Mouse (Mus musculus) midbrain, embryonic 14.5 days (tissue): Measurements from ENCODE around the gene Fam207a. TPM values are rescaled to one million over a fixed set of nuclear protein-coding genes. Genes with fewer than 3 reads are reported as not detected.

Source experiments
- ATAC-seq: fragments of 200-750 bp; cut with Nextera tagmentation; 2 replicates; pipeline ENCODE4 v1.8.0; 2017; ENCODE audit warnings: moderate number of reproducible peaks, moderate library complexity; ENCODE audit not compliant: low FRiP score, low TSS enrichment
- DNase-seq: peaks from one replicate; pipeline ENCODE4 v3.0.0-alpha.2; 2015
- H3K27ac ChIP-seq: fragments of 300-500 bp; sonication (generic); replicated peaks from 2 replicates; pipeline ENCODE4 v1.5.1; 2014; ENCODE audit warnings: mild to moderate bottlenecking, low read depth, low read length, moderate library complexity
- H3K27me3 ChIP-seq: fragments of 300-500 bp; sonication (generic); 2 replicates; pipeline ENCODE4 v1.6.1; 2014; ENCODE audit warnings: low read length, control low read depth, mixed read lengths; ENCODE audit not compliant: control insufficient read depth, insufficient read depth
- H3K36me3 ChIP-seq: fragments of 300-500 bp; sonication (generic); 2 replicates; pipeline ENCODE4 v1.6.1; 2014; ENCODE audit warnings: low read length, control low read depth; ENCODE audit not compliant: control insufficient read depth, insufficient read depth
- H3K4me1 ChIP-seq: fragments of 300-500 bp; sonication (generic); 2 replicates; pipeline ENCODE4 v1.6.1; 2014; ENCODE audit warnings: mild to moderate bottlenecking, antibody characterized with exemption, low read length, control low read depth; ENCODE audit not compliant: control insufficient read depth, insufficient read depth
- H3K4me2 ChIP-seq: fragments of 300-500 bp; sonication (generic); 2 replicates; pipeline ENCODE4 v1.6.1; 2014; ENCODE audit warnings: mild to moderate bottlenecking, low read length, moderate library complexity
- H3K4me3 ChIP-seq: fragments of 300-500 bp; sonication (generic); replicated peaks from 2 replicates; pipeline ENCODE4 v1.5.1; 2014; ENCODE audit warnings: low read depth, low read length
- H3K9ac ChIP-seq: fragments of 300-500 bp; sonication (generic); replicated peaks from 2 replicates; pipeline ENCODE4 v1.6.1; 2014; ENCODE audit warnings: mild to moderate bottlenecking, low read length, moderate library complexity
- H3K9me3 ChIP-seq: fragments of 300-500 bp; sonication (generic); 2 replicates; pipeline ENCODE4 v1.6.1; 2016; ENCODE audit warnings: low read length, control low read depth, mixed read lengths; ENCODE audit not compliant: control insufficient read depth
- WGBS: fragments of 180-500 bp; shearing (Covaris S2); extraction: QIAGEN DNeasy Blood & Tissue Kit; methylation state at CpG from one replicate; pipeline ENCODE4 v1.1.7; 2014; 5-methylcytosine and 5-hydroxymethylcytosine counted together
- polyA plus RNA-seq: library from polyadenylated mRNA; unstranded; fragments of >200 nt; fragmentation: Nextera tagmentation; extraction: Ambion mirVana; gene quantifications from 2 replicates; pipeline ENCODE4 v1.2.1, GENCODE M21; 2014

The Fam207a gene
- polyA plus RNA-seq, 1 experiment from 2014 or later = 41.2 TPM

DNA sequence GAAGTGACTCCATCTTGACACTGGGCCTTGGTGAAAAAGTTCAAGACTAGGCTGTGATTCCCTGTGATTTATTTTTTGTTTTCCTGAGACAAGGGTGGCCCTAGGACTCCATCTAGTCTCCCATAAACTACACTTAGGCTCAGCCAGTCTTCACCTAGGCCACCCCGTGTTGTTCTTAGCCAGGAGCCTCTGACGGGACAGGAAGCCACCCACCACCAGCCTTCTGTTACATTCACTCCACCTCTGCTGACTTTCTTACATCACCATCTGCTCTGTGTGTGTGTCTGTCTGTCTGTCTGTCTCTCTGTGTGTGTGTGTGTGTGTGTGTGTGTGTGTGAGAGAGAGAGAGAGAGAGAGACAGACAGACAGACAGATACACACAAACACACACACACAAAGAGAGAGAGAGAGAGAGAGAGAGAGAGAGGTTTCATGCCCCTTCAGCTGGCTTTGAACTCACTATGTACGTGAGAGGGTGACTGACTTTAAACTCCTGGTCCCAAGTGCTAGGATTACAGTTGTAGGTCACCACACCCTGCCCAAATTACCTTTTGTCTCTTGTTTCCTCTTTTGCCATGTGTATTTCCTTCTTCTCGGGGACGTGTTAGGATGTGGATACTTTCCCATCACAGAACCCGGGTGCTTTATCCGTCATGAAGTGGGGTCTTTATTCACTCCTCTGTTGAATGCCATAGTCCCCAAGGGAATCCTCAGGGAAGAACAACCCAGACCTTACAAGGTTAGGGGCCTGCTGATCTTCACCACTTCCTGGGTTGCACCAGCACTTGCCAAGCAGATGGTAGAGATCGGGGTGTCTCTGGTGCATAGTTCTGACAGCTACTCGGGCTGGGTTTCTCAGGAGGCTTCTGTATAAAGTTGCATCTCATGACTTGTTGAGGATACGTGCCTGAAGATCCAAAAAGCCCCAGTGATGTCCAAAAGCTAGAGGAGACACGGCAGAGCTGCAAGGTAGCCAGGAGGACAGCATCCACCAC lies 21.9 kb upstream of the Fam207a start:
- Histone ChIP-seq H3K4me1 (no peaks in the 10 kb centered on the region), H3K4me2 (no peak overlapping the region), H3K27ac (no peak overlapping the region), H3K36me3 (no peaks in the 10 kb centered on the region), H3K9me3 (no peaks in the 10 kb centered on the region), H3K4me3 (no peak overlapping the region), H3K9ac (no peak overlapping the region), H3K27me3 (no peaks in the 10 kb centered on the region)
- DNase-seq (no peak), ATAC-seq (no peak)
- WGBS = 86% methylated on average over 11 of the region's 11 CpGs

GRCm38 (mm10) chr10:77536727-77537126 lies 21.1 kb upstream of the Fam207a start:
- no peaks in the 10 kb centered on the region for H3K36me3 ChIP-seq
- H3K27ac ChIP-seq = no peak overlapping the region
- no peak for ATAC-seq
- no peak overlapping the region for H3K4me3 ChIP-seq
- no peak overlapping the region for H3K9ac ChIP-seq
- DNase-seq = no peak
- no peaks in the 10 kb centered on the region for H3K27me3 ChIP-seq
- no peak overlapping the region for H3K4me2 ChIP-seq
- H3K9me3 ChIP-seq = no peaks in the 10 kb centered on the region
- H3K4me1 ChIP-seq = no peaks in the 10 kb centered on the region
- 79% methylated on average over 8 of the region's 8 CpGs for WGBS

DNA sequence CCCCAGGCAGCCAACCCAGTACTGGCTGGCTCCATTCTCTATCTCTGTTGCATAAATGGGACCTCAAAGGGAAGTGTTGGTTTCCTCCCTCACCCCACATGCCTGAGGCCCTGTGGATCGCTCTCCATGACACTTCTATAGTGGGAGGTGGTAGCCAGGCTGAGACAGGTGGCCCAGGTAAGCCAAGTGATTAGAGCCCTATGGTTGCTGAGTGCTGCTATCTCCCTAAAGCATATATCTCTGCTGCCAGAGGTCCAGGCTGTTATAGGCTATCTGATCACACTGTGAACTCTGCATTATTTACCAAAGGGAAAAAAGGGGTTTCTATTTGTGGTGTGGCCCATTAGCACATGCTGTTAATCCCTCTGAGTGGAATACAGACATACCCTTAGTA lies 16.4 kb upstream of the Fam207a start:
- DNase-seq = no peak
- Histone ChIP-seq H3K36me3 (no peaks in the 10 kb centered on the region), H3K4me3 (no peak overlapping the region), H3K9me3 (no peaks in the 10 kb centered on the region), H3K4me2 (no peak overlapping the region), H3K27me3 (no peaks in the 10 kb centered on the region), H3K9ac (no peak overlapping the region), H3K27ac (no peak overlapping the region), H3K4me1 (no peaks in the 10 kb centered on the region)
- WGBS = 79% methylated on average over 1 of the region's 1 CpGs
- ATAC-seq = no peak

- Histone ChIP-seq H3K36me3 (no peaks in the 10 kb centered on the region), H3K4me3 (no peak overlapping the region), H3K4me2 (no peak overlapping the region), H3K9ac (no peak overlapping the region), H3K27ac (no peak overlapping the region), H3K27me3 (no peaks in the 10 kb centered on the region), H3K9me3 (no peaks in the 10 kb centered on the region), H3K4me1 (no peaks in the 10 kb centered on the region)
- DNase-seq (no peak), ATAC-seq (no peak)
- WGBS = 86% methylated on average over 6 of the region's 6 CpGs
Observed at GRCm38 (mm10) chr10:77531026-77532019, 15.7 kb upstream of the Fam207a start.

- ATAC-seq (no peak), DNase-seq (no peak)
- no peak within 1 kb of the TSS for H3K4me3 ChIP-seq
- H3K36me3 ChIP-seq = no peaks in the 10 kb centered on the region
- H3K27me3 ChIP-seq = no peaks in the 10 kb centered on the region
- no peak within 1 kb of the TSS for H3K4me2 ChIP-seq
- H3K9ac ChIP-seq = no peak within 1 kb of the TSS
- H3K9me3 ChIP-seq = no peaks in the 10 kb centered on the region
- no peaks in the 10 kb centered on the region for H3K4me1 ChIP-seq
- WGBS = 75% methylated on average over 9 of the region's 9 CpGs
- H3K27ac ChIP-seq = no peak within 1 kb of the TSS
Observed at GRCm38 (mm10) chr10:77530140-77530539, 14.6 kb upstream of the Fam207a start, which contains the start of gene Itgb2. Gene Itgb2, plus strand, starts transcription at chr10:77530252.

DNA sequence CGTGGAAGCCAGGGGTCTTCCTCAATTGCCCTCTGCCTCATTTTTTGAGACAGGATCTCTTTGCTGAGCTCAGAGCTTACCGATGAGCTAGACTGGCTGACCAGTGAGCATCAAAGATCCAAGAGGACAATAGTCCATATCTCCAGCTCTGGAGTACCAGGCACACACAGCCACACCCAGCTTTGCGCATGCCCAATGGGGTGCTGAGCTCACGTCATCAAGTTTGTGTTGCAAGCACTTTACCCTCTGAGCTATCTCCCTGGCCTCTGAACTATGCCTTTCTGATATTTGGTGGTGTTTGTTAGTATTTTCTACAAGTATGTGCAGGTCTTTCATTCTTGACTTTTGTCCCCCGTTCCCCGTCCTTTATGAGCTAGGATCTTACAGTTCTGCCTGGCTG lies 13.0 kb upstream of the Fam207a start:
- H3K4me3 ChIP-seq = no peak overlapping the region
- no peaks in the 10 kb centered on the region for H3K4me1 ChIP-seq
- no peak overlapping the region for H3K9ac ChIP-seq
- WGBS = 85% methylated on average over 6 of the region's 6 CpGs
- H3K9me3 ChIP-seq = no peaks in the 10 kb centered on the region
- no peak overlapping the region for H3K27ac ChIP-seq
- H3K36me3 ChIP-seq = no peaks in the 10 kb centered on the region
- ATAC-seq (no peak), DNase-seq (no peak)
- no peak overlapping the region for H3K4me2 ChIP-seq
- H3K27me3 ChIP-seq = no peaks in the 10 kb centered on the region

DNA sequence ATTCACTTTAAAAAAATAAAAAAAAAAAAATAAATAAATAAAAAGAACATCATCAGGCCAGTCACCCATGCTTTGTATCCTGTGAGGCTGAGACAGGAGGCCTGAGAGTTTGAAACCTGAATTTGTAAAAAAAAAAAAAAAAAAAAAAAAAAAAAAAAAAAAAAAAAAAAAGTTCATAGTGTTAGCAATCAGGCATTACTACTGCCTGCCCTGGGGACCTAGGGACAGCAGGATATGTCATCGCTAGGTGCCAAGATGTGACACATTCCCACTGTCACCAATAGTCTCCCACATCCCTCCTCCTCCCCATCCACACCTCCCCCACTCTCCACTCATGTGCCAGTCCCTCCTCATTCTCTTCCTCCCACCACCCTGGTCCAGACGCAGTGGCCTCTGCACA lies 10.9 kb upstream of the Fam207a start:
- H3K27me3 ChIP-seq = no peaks in the 10 kb centered on the region
- no peaks in the 10 kb centered on the region for H3K36me3 ChIP-seq
- H3K4me2 ChIP-seq = no peak overlapping the region
- H3K4me1 ChIP-seq = no peaks in the 10 kb centered on the region
- H3K27ac ChIP-seq = no peak overlapping the region
- no peak overlapping the region for H3K9ac ChIP-seq
- no peaks in the 10 kb centered on the region for H3K9me3 ChIP-seq
- 84% methylated on average over 2 of the region's 2 CpGs for WGBS
- no peak for DNase-seq
- ATAC-seq = no peak
- no peak overlapping the region for H3K4me3 ChIP-seq

- H3K27ac ChIP-seq = no peak overlapping the region
- no peak overlapping the region for H3K4me2 ChIP-seq
- no peaks in the 10 kb centered on the region for H3K27me3 ChIP-seq
- H3K36me3 ChIP-seq = no peaks in the 10 kb centered on the region
- no peaks in the 10 kb centered on the region for H3K4me1 ChIP-seq
- DNase-seq (no peak), ATAC-seq (no peak)
- H3K9me3 ChIP-seq = no peaks in the 10 kb centered on the region
- no peak overlapping the region for H3K9ac ChIP-seq
- 81% methylated on average over 7 of the region's 7 CpGs for WGBS
- no peak overlapping the region for H3K4me3 ChIP-seq
Observed at GRCm38 (mm10) chr10:77523321-77523720, 7.7 kb upstream of the Fam207a start.
